Mouse (Mus musculus) heart, embryonic 13.5 days (tissue): ENCODE measurements around the gene Leng9. TPM values are rescaled to one million over a fixed set of nuclear protein-coding genes. Genes with fewer than 3 reads are reported as not detected.

ENCODE experiments used
- ATAC-seq: fragments of 200-750 bp; cut with Nextera tagmentation; 2 replicates; pipeline ENCODE4 v1.8.0; 2017; ENCODE audit warnings: moderate TSS enrichment; ENCODE audit not compliant: insufficient number of reproducible peaks, low FRiP score, low TSS enrichment; ENCODE audit errors: extremely low read depth
- H3K27ac ChIP-seq: fragments of 300-500 bp; sonication (generic); replicated peaks from 2 replicates; pipeline ENCODE4 v1.5.1; 2015; ENCODE audit warnings: moderate library complexity, mild to moderate bottlenecking, inconsistent platforms
- H3K27me3 ChIP-seq: fragments of 300-500 bp; sonication (generic); replicated peaks from 2 replicates; pipeline ENCODE4 v1.6.1; 2015; ENCODE audit warnings: mild to moderate bottlenecking, inconsistent platforms
- H3K36me3 ChIP-seq: fragments of 300-500 bp; sonication (generic); 2 replicates; pipeline ENCODE4 v1.6.1; 2015; ENCODE audit warnings: mild to moderate bottlenecking, inconsistent platforms
- H3K4me1 ChIP-seq: fragments of 300-500 bp; sonication (generic); 2 replicates; pipeline ENCODE4 v1.6.1; 2015; ENCODE audit warnings: inconsistent platforms
- H3K4me2 ChIP-seq: fragments of 300-500 bp; sonication (generic); 2 replicates; pipeline ENCODE4 v1.6.1; 2015; ENCODE audit warnings: inconsistent platforms, mild to moderate bottlenecking, moderate library complexity
- H3K4me3 ChIP-seq: fragments of 300-500 bp; sonication (generic); 2 replicates; pipeline ENCODE4 v1.5.1; 2015; ENCODE audit warnings: moderate library complexity, mild to moderate bottlenecking, inconsistent platforms
- H3K9ac ChIP-seq: fragments of 300-500 bp; sonication (generic); 2 replicates; pipeline ENCODE4 v1.6.1; 2015; ENCODE audit warnings: inconsistent platforms, mild to moderate bottlenecking, moderate library complexity
- H3K9me3 ChIP-seq: fragments of 300-500 bp; sonication (generic); 2 replicates; pipeline ENCODE4 v1.6.1; 2016; ENCODE audit warnings: inconsistent platforms
- WGBS: fragments of 180-500 bp; shearing (Covaris S2); methylation state at CpG from one replicate; pipeline ENCODE4 v1.1.7; 2015; ENCODE audit warnings: mixed read lengths; 5-methylcytosine and 5-hydroxymethylcytosine counted together
- polyA plus RNA-seq: library from polyadenylated mRNA; unstranded; fragments of >200 nt; fragmentation: Nextera tagmentation; extraction: Ambion mirVana; gene quantifications from 2 replicates; pipeline ENCODE4 v1.2.1, GENCODE M21; 2015

Leng9 gene
- polyA plus RNA-seq, 1 experiment from 2014 or later: 2.0 TPM

DNA sequence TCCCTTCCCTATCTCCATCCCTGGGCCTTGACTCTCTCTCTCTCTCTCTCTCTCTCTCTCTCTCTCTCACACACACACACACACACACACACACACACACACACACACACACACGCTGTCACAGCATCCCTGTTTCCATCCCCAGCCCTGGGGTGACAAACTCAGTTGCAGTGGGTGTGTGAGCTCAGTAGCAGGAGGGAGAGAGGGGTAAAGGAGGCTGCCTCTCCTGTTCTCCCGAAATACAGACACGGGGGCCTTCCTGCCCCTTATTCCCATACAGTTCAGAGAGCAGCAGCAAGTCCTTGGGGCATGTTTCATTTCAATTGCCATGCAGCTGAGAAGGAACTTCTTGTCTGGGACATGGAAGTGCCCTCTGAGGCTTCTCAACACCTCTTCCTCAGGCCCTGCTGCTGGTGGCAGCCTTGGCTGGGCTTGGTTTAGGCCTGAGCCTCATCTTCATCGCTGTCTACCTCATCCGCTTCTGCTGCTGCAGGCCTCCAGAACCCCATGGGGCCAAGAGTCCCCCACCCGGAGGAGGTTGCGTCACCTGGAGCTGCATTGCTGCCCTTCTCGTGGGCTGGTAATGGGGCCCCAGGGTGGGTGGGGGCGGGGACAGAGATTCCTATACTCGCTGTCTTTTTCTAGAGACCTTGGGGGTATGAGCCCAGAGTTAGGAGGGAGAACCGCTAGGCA, 28.0 kb downstream of the Leng9 start:
- 50% methylated on average over 11 of the region's 11 CpGs for WGBS
- Histone ChIP-seq H3K36me3 (no peaks in the 10 kb centered on the region), H3K4me2 (no peak overlapping the region)

DNA sequence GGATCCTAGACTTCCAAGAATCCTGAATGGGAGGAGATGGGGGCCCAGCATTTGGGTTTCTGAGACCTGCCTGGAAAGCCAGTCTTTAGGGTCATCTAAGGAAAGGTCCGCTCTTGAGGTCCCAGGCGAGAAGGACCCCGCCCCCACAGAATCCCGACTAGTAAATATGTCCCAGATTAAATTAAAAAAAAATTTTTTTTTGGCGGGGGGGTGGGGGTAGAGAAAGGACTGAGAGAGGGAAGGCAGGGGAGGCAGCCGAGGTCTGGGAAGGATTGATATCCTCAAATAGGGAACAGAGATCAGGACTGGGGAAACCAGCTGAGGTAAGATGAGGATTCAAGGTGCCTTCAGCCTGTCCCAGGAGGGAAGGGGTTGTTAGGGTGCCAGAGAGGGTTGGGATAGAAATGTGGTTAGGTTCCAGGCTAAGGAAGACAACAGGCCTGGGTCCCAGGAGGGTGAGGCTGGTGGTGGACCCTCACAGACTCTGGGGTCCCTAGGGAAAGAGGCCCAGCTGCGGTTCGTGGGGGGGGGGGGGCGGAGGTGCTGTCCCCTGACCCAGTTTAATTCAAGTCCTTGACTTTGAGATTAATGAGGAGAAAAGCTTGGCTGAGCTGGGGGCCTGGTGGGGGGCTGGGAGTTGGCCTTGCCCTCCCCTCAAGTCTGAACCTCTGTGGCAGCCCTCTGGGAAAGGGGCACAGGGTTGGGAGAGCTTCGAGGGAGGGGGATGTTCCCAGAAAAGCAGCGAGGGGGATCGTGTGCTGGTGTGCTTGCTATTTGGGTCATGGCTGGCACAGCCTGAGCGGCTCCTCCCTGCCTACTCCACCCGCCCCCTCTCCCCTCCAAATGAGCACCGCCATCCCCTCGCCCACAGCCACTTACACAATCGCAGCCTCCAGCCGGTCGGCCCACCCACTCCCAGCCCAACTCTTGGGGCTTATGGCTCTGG, 29.9 kb downstream of the Leng9 start:
- Histone ChIP-seq H3K36me3 (no peaks in the 10 kb centered on the region), H3K27ac (no peak overlapping the region), H3K4me2 (peak overlapping the region; percentile 70), H3K4me1 (peaks cover 19% of the 10 kb centered on the region; the same call in 1 of the 2 replicates), H3K9ac (no peak overlapping the region), H3K4me3 (peak overlapping the region; percentile 51; the same call in 1 of the 2 replicates), H3K9me3 (no peaks in the 10 kb centered on the region), H3K27me3 (peaks cover 75% of the 10 kb centered on the region)
- ATAC-seq: no peak
- 19% methylated on average over 19 of the region's 19 CpGs for WGBS

More for the DNA sequence above, 28.0 kb downstream of the Leng9 start:
- peaks cover 19% of the 10 kb centered on the region; the same call in 1 of the 2 replicates for H3K4me1 ChIP-seq
- H3K27me3 ChIP-seq: peaks cover 71% of the 10 kb centered on the region
- H3K4me3 ChIP-seq: no peak overlapping the region
- ATAC-seq: no peak
- no peak overlapping the region for H3K27ac ChIP-seq
- H3K9me3 ChIP-seq: no peaks in the 10 kb centered on the region
- no peak overlapping the region for H3K9ac ChIP-seq

DNA sequence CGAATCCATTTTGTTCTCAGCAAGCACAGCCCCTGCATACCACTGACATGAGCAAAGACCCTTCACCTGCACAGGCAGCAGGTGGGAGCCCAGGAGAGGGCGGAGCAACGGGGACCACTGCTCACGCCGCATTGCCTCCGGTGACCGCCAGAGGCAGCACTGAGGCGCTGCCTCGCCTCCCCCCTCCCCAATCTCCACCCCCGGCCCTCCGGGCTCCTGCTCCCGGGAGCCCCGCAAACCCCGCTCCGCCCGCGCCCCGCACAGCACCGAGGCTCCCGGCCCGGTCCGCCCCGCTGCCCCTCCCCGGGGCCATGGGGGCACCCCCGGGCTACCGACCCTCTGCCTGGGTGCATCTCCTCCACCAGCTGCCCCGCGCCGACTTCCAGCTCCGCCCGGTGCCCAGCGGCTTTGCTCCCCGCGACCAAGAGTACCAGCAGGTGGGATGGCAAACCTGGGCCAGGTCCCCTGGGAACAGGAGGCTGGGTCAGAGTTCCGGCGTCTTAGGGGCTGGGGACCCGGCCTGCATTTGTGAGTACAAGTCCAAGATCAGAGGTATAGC, 30.8 kb downstream of the Leng9 start, which contains the start of gene Ttyh1:
Ttyh1 (plus strand) TSS at position 65 of the 559 bp plus-strand sequence.
- peak within 1 kb of the TSS; percentile 70 for H3K4me2 ChIP-seq
- H3K27me3 ChIP-seq: peaks cover 72% of the 10 kb centered on the region
- H3K9me3 ChIP-seq: no peaks in the 10 kb centered on the region
- peak within 1 kb of the TSS; percentile 51 for H3K4me3 ChIP-seq
- under 1% methylated on average over 36 of the region's 37 CpGs for WGBS
- ATAC-seq: no peak
- H3K4me1 ChIP-seq: peaks cover 13% of the 10 kb centered on the region; the same call in 1 of the 2 replicates
- peak within 1 kb of the TSS; percentile 72 for H3K9ac ChIP-seq
- H3K27ac ChIP-seq: no peak within 1 kb of the TSS
- H3K36me3 ChIP-seq: no peaks in the 10 kb centered on the region

DNA sequence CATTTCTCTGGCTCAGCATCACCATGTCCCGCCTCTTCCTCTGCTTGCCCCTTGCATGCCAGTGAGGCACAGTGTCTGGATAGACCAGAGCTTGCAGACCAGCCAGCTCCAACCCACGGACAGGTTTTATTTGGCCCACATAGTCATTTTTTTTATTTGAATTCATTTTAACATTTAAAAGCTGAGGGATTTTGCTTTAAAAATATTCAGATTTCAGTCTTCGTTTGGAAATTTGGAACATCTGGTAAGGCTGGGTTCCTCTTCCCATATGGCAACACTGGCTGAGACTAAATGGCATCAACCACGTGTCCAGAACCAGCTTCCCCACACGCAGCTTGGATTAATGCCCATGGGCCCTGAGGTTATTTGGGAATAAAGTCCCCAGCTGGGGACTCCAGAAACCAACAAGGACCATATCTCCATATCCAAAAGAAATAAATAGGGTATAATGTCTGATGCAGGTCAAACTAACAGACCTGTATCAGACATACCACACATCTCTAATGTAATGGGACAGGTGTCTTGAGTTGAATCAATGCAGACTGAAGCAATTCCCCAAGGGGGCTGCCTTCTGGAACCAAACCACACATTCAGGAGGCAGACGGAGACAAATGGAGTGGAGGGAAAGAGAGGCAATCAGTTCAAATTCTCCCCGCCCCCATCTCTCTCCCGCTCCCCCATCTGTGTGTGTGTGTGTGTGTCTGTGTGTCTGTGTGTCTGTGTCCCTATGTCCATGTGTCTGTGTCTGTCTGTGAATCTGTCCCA, 32.9 kb downstream of the Leng9 start:
- Histone ChIP-seq H3K27ac (no peak overlapping the region), H3K27me3 (peaks cover 57% of the 10 kb centered on the region), H3K4me2 (no peak overlapping the region), H3K36me3 (no peaks in the 10 kb centered on the region), H3K4me1 (peaks cover 20% of the 10 kb centered on the region), H3K9me3 (no peaks in the 10 kb centered on the region), H3K9ac (no peak overlapping the region), H3K4me3 (no peak overlapping the region)
- WGBS: 64% methylated on average over 8 of the region's 8 CpGs
- no peak for ATAC-seq

DNA sequence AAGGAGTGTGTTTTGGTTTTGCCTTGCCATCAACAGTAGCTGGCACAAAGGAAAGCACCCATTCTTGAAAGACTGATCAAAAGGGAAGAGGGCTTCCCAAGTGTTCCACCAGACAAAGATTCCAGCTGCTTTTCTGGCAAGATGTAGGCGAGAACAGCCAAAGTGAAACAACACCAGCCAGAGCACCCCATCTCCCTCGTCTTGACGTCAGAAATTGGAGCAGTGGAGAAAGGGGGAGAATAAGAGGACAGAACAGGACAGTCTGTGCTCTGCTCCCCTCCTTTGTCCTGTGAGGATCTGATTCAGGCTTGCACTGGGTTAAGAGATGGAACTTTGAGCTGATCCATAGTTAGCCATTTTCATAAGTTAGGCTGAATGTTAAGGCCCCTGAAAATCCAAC, 38.4 kb downstream of the Leng9 start:
- Histone ChIP-seq H3K27ac (no peak overlapping the region), H3K9ac (no peak overlapping the region), H3K4me2 (no peak overlapping the region), H3K9me3 (no peaks in the 10 kb centered on the region), H3K27me3 (peaks cover 4% of the 10 kb centered on the region; the same call in 1 of the 2 replicates), H3K4me1 (peaks cover 25% of the 10 kb centered on the region), H3K36me3 (no peaks in the 10 kb centered on the region), H3K4me3 (no peak overlapping the region)
- ATAC-seq: no peak
- WGBS: 44% methylated on average over 3 of the region's 3 CpGs

DNA sequence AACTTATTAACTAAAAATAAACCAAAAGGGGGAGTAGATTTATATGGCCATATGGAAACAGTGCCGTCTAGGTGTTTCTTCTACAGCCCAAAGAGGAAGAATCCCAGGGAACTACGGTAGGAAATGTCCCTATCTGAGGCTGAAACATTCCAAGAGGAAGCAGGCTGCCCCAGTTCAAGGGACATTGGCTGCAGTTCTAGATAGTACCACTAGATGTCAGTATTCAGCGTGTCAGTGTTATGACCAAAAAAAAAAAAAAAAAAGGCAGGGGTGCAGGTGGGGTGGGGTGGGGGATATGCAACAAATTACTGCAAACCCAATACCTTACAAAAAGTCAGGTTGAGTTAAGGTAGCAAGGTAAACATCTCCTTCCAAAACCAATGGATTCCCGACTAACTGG, 46.8 kb downstream of the Leng9 start:
- Histone ChIP-seq H3K4me2 (no peak overlapping the region), H3K27me3 (peaks cover 11% of the 10 kb centered on the region), H3K36me3 (no peaks in the 10 kb centered on the region), H3K4me3 (no peak overlapping the region), H3K4me1 (no peaks in the 10 kb centered on the region), H3K9ac (no peak overlapping the region), H3K27ac (no peak overlapping the region), H3K9me3 (no peaks in the 10 kb centered on the region)
- 11% methylated on average over 4 of the region's 4 CpGs for WGBS
- no peak for ATAC-seq

DNA sequence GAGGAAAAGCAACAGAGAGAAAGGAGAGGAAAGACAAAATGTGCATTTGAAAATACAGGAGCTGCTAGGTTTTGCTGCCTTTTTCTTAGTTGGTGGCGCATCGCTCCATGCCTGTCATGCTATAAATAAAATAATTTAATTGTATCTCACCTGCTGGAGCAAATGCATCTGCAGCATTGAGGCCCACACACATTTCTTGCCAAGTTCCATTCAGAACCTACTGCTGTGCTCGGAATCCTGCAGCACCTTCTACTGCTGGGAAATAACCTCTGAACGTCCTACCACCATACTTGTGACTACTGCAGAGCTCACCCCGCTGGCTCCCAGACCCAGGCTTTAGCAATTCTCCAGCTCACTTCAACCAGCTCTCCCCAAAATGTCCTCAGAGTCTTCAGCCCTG, 49.0 kb downstream of the Leng9 start:
- Histone ChIP-seq H3K9me3 (no peaks in the 10 kb centered on the region), H3K4me3 (no peak overlapping the region), H3K9ac (no peak overlapping the region), H3K27me3 (peaks cover 10% of the 10 kb centered on the region), H3K4me1 (no peaks in the 10 kb centered on the region), H3K4me2 (no peak overlapping the region), H3K36me3 (no peaks in the 10 kb centered on the region), H3K27ac (no peak overlapping the region)
- 77% methylated on average over 5 of the region's 5 CpGs for WGBS
- no peak for ATAC-seq

DNA sequence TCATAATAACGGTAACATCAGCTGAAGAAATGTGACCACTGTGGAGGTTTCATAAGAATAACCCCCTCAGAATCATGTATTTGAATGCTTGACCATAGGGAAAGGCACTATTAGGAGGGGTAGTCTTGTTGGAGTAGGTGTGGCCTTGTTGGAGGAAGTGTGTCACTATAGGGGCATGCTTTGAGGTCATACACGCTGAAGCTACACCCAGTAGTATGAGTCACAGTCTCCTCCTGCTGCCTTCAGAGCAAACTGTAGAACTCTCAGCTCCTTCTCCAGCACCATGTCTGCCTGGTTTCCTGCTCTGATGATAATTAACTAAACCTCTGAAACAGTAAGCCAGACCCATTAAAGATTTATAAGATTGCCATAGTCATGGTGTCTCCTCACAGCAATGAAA, 51.3 kb downstream of the Leng9 start:
- Histone ChIP-seq H3K9ac (no peak overlapping the region), H3K4me1 (no peaks in the 10 kb centered on the region), H3K4me3 (no peak overlapping the region), H3K4me2 (no peak overlapping the region), H3K36me3 (no peaks in the 10 kb centered on the region), H3K27ac (no peak overlapping the region), H3K9me3 (no peaks in the 10 kb centered on the region), H3K27me3 (0 out of 2 replicates have a peak, but pooled peaks cover 7% of the 10 kb centered on the region)
- 71% methylated on average over 2 of the region's 2 CpGs for WGBS
- no peak for ATAC-seq

DNA sequence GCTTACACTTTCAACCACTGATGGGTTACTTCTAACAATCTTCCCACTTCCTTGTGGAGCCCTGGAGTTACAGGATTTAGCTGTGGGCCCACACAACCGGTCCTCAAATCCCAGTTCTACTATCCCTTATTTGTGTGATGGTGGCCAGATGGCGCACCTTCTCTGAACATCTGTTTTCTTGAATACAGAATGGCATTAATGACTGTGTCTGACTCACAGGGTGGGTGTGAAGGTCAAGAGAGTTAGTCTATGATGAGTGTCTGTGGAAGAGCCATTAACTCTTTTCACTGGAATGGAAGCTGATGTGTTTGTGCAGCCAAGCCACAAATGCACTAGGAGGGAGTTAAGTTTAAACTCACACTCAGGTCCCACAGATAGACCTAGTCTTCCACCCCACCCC, 51.9 kb downstream of the Leng9 start:
- Histone ChIP-seq H3K27ac (no peak overlapping the region), H3K4me2 (no peak overlapping the region), H3K4me3 (no peak overlapping the region), H3K36me3 (no peaks in the 10 kb centered on the region), H3K27me3 (0 out of 2 replicates have a peak, but pooled peaks cover 7% of the 10 kb centered on the region), H3K4me1 (no peaks in the 10 kb centered on the region), H3K9ac (no peak overlapping the region), H3K9me3 (no peaks in the 10 kb centered on the region)
- no peak for ATAC-seq
- 59% methylated on average over 2 of the region's 2 CpGs for WGBS
